Mouse (Mus musculus): ENCODE data around the gene Hist1h4n.
"Not testable (repeated sequence)": the region's sequence is repeated elsewhere in the genome, so short reads cannot be mapped to it uniquely, and the experiment has no call there.

The Hist1h4n gene

DNA sequence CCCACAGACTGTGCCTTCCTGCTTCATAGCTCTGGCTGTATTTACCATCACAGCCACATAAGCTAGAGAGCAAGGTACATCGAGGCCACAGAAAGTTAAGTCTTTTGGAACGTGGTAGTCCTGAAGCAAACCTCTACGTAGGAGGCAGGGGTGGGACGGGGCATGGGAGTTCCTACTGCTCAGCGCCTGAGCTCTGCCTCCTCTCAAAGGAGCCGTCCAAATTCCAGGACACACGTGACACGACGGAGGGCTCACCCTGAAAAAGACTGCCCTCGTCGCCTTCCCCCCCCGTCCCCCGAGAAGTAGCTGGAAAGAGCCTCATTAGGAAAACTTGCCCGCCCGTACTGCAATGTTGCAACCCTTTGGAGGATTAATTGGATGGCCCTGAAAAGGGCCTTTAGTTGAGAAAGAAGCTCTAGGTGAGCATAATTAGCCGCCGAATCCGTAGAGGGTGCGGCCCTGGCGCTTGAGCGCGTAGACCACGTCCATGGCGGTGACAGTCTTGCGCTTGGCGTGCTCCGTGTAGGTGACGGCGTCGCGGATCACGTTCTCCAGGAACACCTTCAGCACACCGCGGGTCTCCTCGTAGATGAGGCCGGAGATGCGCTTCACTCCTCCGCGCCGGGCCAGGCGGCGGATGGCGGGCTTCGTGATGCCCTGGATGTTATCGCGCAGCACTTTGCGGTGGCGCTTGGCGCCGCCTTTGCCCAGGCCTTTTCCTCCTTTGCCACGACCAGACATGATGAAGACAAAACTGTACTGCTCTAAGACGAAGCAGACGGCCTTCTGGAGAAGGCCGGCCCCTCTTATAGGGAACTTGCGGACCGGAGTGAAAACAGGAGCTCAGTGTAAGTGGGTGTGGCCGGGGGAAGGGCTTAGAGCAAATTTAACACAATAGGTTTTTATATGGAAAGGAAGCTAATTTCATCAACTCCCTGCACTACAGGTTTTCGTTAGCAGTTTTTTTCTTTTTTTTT is at the start of gene Hist1h4n:
Hist1h4n (minus strand) TSS at position 779 of the 977 bp plus-strand sequence.
- in situ Hi-C loops (cut with MboI; ENCODE audit: unreplicated experiment in 2 of 2): not testable (repeated sequence)

- in situ Hi-C loops (cut with MboI; ENCODE audit: unreplicated experiment in 2 of 2): loop anchor here (25.0 kb wide), 3 partner anchors 918 to 1107 kb away; no protein-coding TSS in a partner anchor
Observed at GRCm38 (mm10) chr13:21880735-21881134, 48.7 kb upstream of the Hist1h4n start.

GRCm38 (mm10) chr13:21865503-21865902 is 33.5 kb upstream of the Hist1h4n start:
- in situ Hi-C loops (cut with MboI; ENCODE audit: unreplicated experiment in 2 of 2): not testable (repeated sequence)

DNA sequence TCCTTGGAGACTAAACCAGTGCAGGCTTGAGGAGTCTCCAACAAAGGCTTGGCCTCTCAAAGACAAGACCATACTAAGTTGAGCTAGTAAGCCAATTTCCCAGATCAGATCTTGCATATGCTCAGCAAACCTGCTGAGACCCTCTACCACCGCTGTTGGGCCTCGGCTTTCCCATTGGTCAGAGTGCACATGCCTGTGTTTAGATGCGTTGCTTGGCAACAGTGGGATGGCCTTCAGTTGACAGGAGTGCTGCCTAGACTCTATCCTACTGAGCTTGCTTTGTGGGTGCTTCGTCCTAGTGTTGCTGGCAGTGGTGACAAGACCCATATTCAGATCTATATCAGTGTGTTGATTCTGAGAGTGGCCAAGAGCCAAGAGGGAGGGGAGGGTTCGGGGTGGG is 29.6 kb upstream of the Hist1h4n start:
- in situ Hi-C loops (cut with MboI; ENCODE audit: unreplicated experiment in 2 of 2): no loop called here

DNA sequence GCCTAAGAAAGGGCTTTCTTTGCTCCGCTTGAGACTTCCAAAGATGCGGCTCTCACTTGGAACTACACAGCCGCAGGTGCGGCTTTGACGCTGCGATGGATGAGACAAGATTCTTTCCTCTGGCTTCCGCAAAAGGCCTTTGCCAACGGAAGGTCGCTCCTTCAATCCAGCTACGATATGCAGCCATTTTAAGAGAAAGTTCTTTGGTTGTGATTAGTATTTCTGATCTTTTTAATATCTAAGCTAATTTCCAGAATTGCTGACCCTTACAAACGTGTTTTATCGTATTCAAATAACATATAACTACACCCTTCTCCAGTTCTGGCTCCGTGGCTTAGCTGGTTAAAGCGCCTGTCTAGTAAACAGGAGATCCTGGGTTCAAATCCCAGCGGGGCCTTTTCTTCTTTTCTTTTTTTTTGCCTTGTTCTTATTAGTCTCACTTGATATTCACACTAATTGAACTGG is 23.7 kb upstream of the Hist1h4n start:
- in situ Hi-C loops (cut with MboI; ENCODE audit: unreplicated experiment in 2 of 2): loop anchor here (10.0 kb wide), 5 partner anchors 59 to 1659 kb away; partner anchors contain the start of gene Abt1 (in 1 of the 2)

- in situ Hi-C loops (cut with MboI; ENCODE audit: unreplicated experiment in 2 of 2): loop anchor here (10.0 kb wide), 5 partner anchors 60 to 1660 kb away; partner anchors contain the start of gene Abt1 (in 1 of the 2)
Observed at GRCm38 (mm10) chr13:21855146-21855545, 23.1 kb upstream of the Hist1h4n start.

- in situ Hi-C loops (cut with MboI; ENCODE audit: unreplicated experiment in 2 of 2): loop anchor here (10.0 kb wide), 5 partner anchors 62 to 1662 kb away; partner anchors contain the start of gene Abt1 (in 1 of the 2)
Observed at GRCm38 (mm10) chr13:21852215-21852945, 20.4 kb upstream of the Hist1h4n start.

DNA sequence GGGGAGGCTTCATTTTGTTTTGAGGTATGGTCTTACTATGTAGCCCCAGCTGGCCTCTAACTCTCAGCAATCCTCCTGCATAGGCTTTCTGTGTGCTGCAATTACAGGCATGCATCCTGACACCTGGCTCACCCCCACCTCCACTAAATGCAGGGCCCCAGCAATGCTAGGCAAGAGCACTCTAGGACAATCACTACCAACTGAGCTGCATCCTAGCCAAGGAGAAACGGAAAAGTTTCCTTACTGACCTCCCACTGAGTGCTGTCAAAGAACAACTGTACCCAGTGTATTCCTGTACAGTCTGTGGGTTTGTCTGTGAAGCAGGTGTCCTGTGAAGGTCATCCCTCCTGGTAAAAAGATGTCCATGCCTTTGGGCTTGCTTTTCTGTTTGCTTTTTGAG is 18.7 kb upstream of the Hist1h4n start:
- in situ Hi-C loops (cut with MboI; ENCODE audit: unreplicated experiment in 2 of 2): loop anchor here (10.0 kb wide), 5 partner anchors 64 to 1664 kb away; partner anchors contain the start of gene Abt1 (in 1 of the 2)

DNA sequence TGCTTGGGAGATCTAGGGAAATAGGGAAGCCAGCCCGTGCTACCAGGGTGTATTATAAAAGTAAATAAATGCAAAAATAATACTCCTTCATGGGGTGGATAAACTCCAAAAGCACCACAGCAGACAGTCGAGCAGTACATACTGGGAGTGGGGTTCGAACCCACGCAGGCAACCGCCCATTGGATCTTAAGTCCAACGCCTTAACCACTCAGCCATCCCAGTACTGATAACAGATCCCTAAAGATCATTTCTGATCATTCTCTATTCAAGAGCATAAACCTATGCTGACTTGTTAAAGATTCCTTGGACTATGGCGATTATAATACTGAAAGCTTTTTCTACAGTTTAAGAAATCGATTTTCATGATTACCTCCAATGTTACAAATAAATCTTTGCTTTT is 15.9 kb upstream of the Hist1h4n start:
- in situ Hi-C loops (cut with MboI; ENCODE audit: unreplicated experiment in 2 of 2): no loop called here

DNA sequence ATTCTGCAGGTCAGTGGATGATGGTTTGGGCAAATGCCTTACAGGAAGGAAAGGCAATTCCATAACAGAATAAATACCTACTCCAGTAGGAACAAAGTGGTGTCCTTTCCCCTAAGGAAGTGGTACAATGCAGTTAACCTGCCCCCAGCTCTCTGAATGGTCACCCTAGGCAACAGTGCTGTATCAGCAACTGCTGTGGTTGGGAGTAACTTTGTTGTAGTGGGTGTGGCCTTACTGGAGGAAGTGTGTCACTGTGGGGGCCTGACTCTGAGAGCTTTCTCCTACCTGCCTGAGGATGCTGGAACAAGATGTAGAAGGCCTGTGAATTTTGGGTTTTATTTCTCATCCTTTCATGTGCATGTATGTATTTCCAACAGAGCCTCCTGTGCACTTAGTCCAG is 14.4 kb upstream of the Hist1h4n start:
- in situ Hi-C loops (cut with MboI; ENCODE audit: unreplicated experiment in 2 of 2): not testable (repeated sequence)

- in situ Hi-C loops (cut with MboI; ENCODE audit: unreplicated experiment in 2 of 2): not testable (repeated sequence)
Observed at GRCm38 (mm10) chr13:21840508-21840907, 8.5 kb upstream of the Hist1h4n start.

- in situ Hi-C loops (cut with MboI; ENCODE audit: unreplicated experiment in 2 of 2): not testable (repeated sequence)
Observed at GRCm38 (mm10) chr13:21833461-21833860, 1.5 kb upstream of the Hist1h4n start, which contains the start of the genes Hist1h2ap and Hist1h2br. Hist1h2ap (minus strand) TSS chr13:21833507. Hist1h2br (plus strand) TSS chr13:21833743.

GRCm38 (mm10) chr13:21830344-21830743 is 1.7 kb downstream of the Hist1h4n start:
- in situ Hi-C loops (cut with MboI; ENCODE audit: unreplicated experiment in 2 of 2): no loop called here

- in situ Hi-C loops (cut with MboI; ENCODE audit: unreplicated experiment in 2 of 2): loop anchor here in 1 of 2 experiments (10.0 kb wide), 3 partner anchors 206 to 1856 kb away; partner anchors contain the start of genes Hist1h1e, Hist1h2ac, Hist1h2ah and Hist1h2bc
Observed at GRCm38 (mm10) chr13:21828511-21828910, 3.5 kb downstream of the Hist1h4n start.

GRCm38 (mm10) chr13:21820082-21820890 is 11.7 kb downstream of the Hist1h4n start:
- in situ Hi-C loops (cut with MboI; ENCODE audit: unreplicated experiment in 2 of 2): loop anchor here in 1 of 2 experiments (10.0 kb wide), 3 partner anchors 215 to 1865 kb away; partner anchors contain the start of genes Hist1h1e, Hist1h2ac, Hist1h2ah and Hist1h2bc

- in situ Hi-C loops (cut with MboI; ENCODE audit: unreplicated experiment in 2 of 2): not testable (repeated sequence)
Observed at GRCm38 (mm10) chr13:21812092-21812491, 19.9 kb downstream of the Hist1h4n start.

GRCm38 (mm10) chr13:21811539-21811938 is 20.5 kb downstream of the Hist1h4n start, which contains the start of gene Hist1h4m:
Hist1h4m (plus strand) TSS chr13:21811746.
- in situ Hi-C loops (cut with MboI; ENCODE audit: unreplicated experiment in 2 of 2): not testable (repeated sequence)

GRCm38 (mm10) chr13:21811074-21811473 is 20.9 kb downstream of the Hist1h4n start:
- in situ Hi-C loops (cut with MboI; ENCODE audit: unreplicated experiment in 2 of 2): not testable (repeated sequence)

- in situ Hi-C loops (cut with MboI; ENCODE audit: unreplicated experiment in 2 of 2): not testable (repeated sequence)
Observed at GRCm38 (mm10) chr13:21810073-21810472, 21.9 kb downstream of the Hist1h4n start, which contains the start of the genes Hist1h2bq and Hist1h2ao. Hist1h2bq (minus strand) TSS chr13:21810197. Hist1h2ao (plus strand) TSS chr13:21810465.

All from v-Abl transformed pro-B cells (cell line).